Comparison of ENCODE assay signal across 16 mouse cellular contexts in genomic region chr16:24947485-24947884, GRCm38 (mm10).
"Had no signal": no experiment of that assay in that cellular context is flagged by ENCODE, and none has a peak within 500 bp of the region (broad histone marks: within the 10 kb centered on the region; RNA-seq: fewer than 3 reads in every experiment).

No protein-coding gene starts in this region.

- H3K4me3 ChIP-seq: limb, embryonic 13.5 days; liver, embryonic 15.5 days; midbrain, embryonic 10.5 days; myocyte; neural tube, embryonic 12.5 days had no signal

- H3K4me1 ChIP-seq: liver, embryonic 15.5 days had no signal

- H3K36me3 ChIP-seq: limb, embryonic 13.5 days; liver, embryonic 15.5 days; midbrain, embryonic 10.5 days; neural tube, embryonic 12.5 days had no signal

- H3K9me3 ChIP-seq: limb, embryonic 13.5 days; liver, embryonic 15.5 days; midbrain, embryonic 10.5 days; neural tube, embryonic 12.5 days had no signal

- ATAC-seq: lung, postnatal 0 days had no signal

- H3K4me2 ChIP-seq: limb, embryonic 13.5 days; liver, embryonic 11.5 days; liver, embryonic 15.5 days; neural tube, embryonic 12.5 days had no signal

- DNase-seq: kidney, adult 18-20 months; kidney, postnatal 10 days; lung, adult 2 months; lung, postnatal 4 days; midbrain, embryonic 14.5 days; right cerebral cortex, postnatal 4 days; spleen, adult 18-20 months; thymus, adult 2 months; thymus, postnatal 36 days had no signal

- H3K27me3 ChIP-seq: limb, embryonic 13.5 days; liver, embryonic 15.5 days; neural tube, embryonic 12.5 days had no signal

- H3K9ac ChIP-seq: limb, embryonic 13.5 days; liver, embryonic 15.5 days; neural tube, embryonic 12.5 days had no signal

- H3K27ac ChIP-seq: limb, embryonic 13.5 days; liver, embryonic 15.5 days; midbrain, embryonic 10.5 days; neural tube, embryonic 12.5 days had no signal
